Mouse (Mus musculus): ENCODE data around the gene Myh14.

The Myh14 gene

GRCm38 (mm10) chr7:44672193-44672592 is 1.6 kb upstream of the Myh14 start:
- no peak for DNase-seq (ENCODE audit: low spot score in 2 of 2)

- no peak for DNase-seq (ENCODE audit: low spot score in 2 of 2)
Measured at GRCm38 (mm10) chr7:44669103-44669502, 1.5 kb downstream of the Myh14 start.

GRCm38 (mm10) chr7:44667996-44668738 is 2.5 kb downstream of the Myh14 start:
- no peak for DNase-seq (ENCODE audit: low spot score in 2 of 2)

- no peak for DNase-seq (ENCODE audit: low spot score in 2 of 2)
Measured at GRCm38 (mm10) chr7:44666462-44666861, 4.2 kb downstream of the Myh14 start.

GRCm38 (mm10) chr7:44664731-44665130 is 5.9 kb downstream of the Myh14 start:
- DNase-seq (ENCODE audit: low spot score in 2 of 2) = no peak

- no peak for DNase-seq (ENCODE audit: low spot score in 2 of 2)
Measured at GRCm38 (mm10) chr7:44663546-44663945, 7.1 kb downstream of the Myh14 start.

- no peak for DNase-seq (ENCODE audit: low spot score in 2 of 2)
Measured at GRCm38 (mm10) chr7:44662569-44662968, 8.1 kb downstream of the Myh14 start.

- no peak for DNase-seq (ENCODE audit: low spot score in 2 of 2)
Measured at GRCm38 (mm10) chr7:44662168-44662567, 8.5 kb downstream of the Myh14 start.

- no peak for DNase-seq (ENCODE audit: low spot score in 2 of 2)
Measured at GRCm38 (mm10) chr7:44661219-44661618, 9.4 kb downstream of the Myh14 start.

- DNase-seq (ENCODE audit: low spot score in 2 of 2) = peak; percentile 27 to 49
Measured at GRCm38 (mm10) chr7:44655504-44655903, 15.1 kb downstream of the Myh14 start.

- peak in 1 of 2 experiments; percentile 9 for DNase-seq (ENCODE audit: low spot score in 2 of 2)
Measured at GRCm38 (mm10) chr7:44653773-44654172, 16.9 kb downstream of the Myh14 start.

GRCm38 (mm10) chr7:44651416-44651815 is 19.2 kb downstream of the Myh14 start:
- DNase-seq (ENCODE audit: low spot score in 2 of 2) = no peak

GRCm38 (mm10) chr7:44649990-44650389 is 20.7 kb downstream of the Myh14 start:
- DNase-seq (ENCODE audit: low spot score in 2 of 2) = peak in 1 of 2 experiments; percentile 51

- DNase-seq (ENCODE audit: low spot score in 2 of 2) = no peak
Measured at GRCm38 (mm10) chr7:44649094-44649610, 21.5 kb downstream of the Myh14 start.

GRCm38 (mm10) chr7:44647729-44648128 is 22.9 kb downstream of the Myh14 start:
- no peak for DNase-seq (ENCODE audit: low spot score in 2 of 2)

- peak; percentile 44 to 65 for DNase-seq (ENCODE audit: low spot score in 2 of 2)
Measured at GRCm38 (mm10) chr7:44647042-44647724, 23.5 kb downstream of the Myh14 start.

- no peak for DNase-seq (ENCODE audit: low spot score in 2 of 2)
Measured at GRCm38 (mm10) chr7:44645951-44646350, 24.7 kb downstream of the Myh14 start.

GRCm38 (mm10) chr7:44645256-44645655 is 25.4 kb downstream of the Myh14 start:
- DNase-seq (ENCODE audit: low spot score in 2 of 2) = no peak

- peak in 1 of 2 experiments; percentile 48 for DNase-seq (ENCODE audit: low spot score in 2 of 2)
Measured at GRCm38 (mm10) chr7:44641887-44642286, 28.8 kb downstream of the Myh14 start.

GRCm38 (mm10) chr7:44640843-44641605 is 29.6 kb downstream of the Myh14 start:
- no peak for DNase-seq (ENCODE audit: low spot score in 2 of 2)

- no peak for DNase-seq (ENCODE audit: low spot score in 2 of 2)
Measured at GRCm38 (mm10) chr7:44638663-44639062, 32.0 kb downstream of the Myh14 start.

GRCm38 (mm10) chr7:44636684-44637083 is 34.0 kb downstream of the Myh14 start:
- DNase-seq (ENCODE audit: low spot score in 2 of 2) = no peak
